Mouse (Mus musculus): ENCODE measurements around the gene Gm7697.
"Not testable (repeated sequence)": the region's sequence is repeated elsewhere in the genome, so short reads cannot be mapped to it uniquely, and the experiment has no call there.

Gene Gm7697

DNA sequence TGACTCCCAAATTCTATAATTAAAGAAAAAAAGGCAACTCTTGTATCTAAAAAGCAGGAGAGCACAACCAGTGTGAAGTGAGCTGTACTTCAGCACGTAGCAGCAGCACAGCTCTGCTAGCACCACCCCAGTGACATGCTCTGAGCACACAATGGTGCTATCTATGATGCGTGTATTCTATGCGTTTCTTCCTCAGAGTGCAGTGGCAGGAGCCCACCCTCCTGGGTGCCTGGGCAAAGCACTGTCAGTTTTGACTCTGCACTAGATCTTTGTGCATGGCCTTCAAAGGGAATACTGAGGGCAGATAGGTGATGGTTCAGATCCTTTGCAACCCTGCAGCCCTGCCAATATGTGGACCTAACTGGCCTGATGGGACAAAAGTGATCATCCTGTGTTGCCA, at the start of gene Gm7697:
Gene Gm7697 (minus strand): TSS at position 101 of the 400 bp plus-strand sequence.
- DNase-seq (ENCODE audit: low read depth in 2 of 2, low spot score in 2 of 2): not testable (repeated sequence)

- not testable (repeated sequence) for DNase-seq (ENCODE audit: low read depth in 2 of 2, low spot score in 2 of 2)
Measured at GRCm38 (mm10) chr8:69551249-69551648, 28.5 kb upstream of the Gm7697 start.

DNA sequence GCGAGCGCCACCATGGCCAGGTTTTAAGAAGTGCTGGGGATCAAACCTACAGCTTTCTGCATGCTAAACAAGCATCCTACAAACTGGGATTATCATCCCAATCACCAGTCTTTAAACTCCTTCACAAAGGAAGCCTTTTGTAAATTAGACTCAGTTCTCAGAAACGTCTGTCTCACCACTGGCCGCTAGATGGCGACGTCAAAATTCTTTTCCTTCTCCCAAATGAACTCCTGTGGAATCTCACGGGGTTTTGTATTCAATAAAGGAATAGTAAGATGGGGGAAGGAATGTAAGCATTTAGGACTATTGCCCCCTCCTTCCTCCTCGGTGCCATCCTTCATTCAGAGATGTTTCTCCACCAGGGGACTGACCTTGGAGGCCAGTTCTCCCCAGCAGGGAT, 26.8 kb upstream of the Gm7697 start:
- not testable (repeated sequence) for DNase-seq (ENCODE audit: low read depth in 2 of 2, low spot score in 2 of 2)

DNA sequence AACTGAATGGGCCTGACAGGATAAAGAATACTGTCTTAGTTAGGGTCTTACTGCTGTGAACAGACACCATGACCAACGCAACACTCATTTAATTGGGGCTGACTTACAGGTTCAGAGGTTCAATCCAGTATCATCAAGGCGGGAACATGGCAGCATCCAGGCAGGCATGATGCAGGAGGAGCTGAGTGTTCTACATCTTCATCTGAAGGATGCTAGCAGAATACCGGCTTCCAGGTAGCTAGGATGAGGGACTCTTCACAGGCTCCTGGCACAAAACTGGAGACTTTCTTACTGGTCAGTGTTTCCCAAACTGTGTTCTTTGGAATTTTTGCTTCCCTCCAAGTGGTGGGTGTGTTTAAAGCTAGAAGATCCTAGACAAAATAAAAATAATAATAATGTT, 25.3 kb upstream of the Gm7697 start:
- not testable (repeated sequence) for DNase-seq (ENCODE audit: low read depth in 2 of 2, low spot score in 2 of 2)

- DNase-seq (ENCODE audit: low read depth in 2 of 2, low spot score in 2 of 2): not testable (repeated sequence)
Measured at GRCm38 (mm10) chr8:69547208-69547607, 24.4 kb upstream of the Gm7697 start.

- not testable (repeated sequence) for DNase-seq (ENCODE audit: low read depth in 2 of 2, low spot score in 2 of 2)
Measured at GRCm38 (mm10) chr8:69545020-69545419, 22.2 kb upstream of the Gm7697 start.

GRCm38 (mm10) chr8:69544511-69544910, 21.7 kb upstream of the Gm7697 start:
- DNase-seq (ENCODE audit: low read depth in 2 of 2, low spot score in 2 of 2): not testable (repeated sequence)

DNA sequence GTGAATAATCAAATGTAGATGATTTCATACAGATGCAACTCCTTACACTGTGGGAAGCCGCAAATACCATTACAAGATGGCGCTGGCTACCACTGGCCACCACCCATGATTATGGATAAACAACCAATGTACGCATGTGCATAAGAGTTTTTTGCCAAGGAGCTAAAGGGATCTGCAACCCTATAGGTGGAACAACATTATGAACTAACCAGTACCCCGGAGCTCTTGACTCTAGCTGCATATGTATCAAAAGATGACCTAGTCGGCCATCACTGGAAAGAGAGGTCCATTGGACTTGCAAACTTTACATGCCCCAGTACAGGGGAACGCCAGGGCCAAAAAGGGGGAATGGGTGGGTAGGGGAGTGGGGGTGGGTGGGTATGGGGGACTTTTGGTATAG, 21.2 kb upstream of the Gm7697 start:
- not testable (repeated sequence) for DNase-seq (ENCODE audit: low read depth in 2 of 2, low spot score in 2 of 2)

DNA sequence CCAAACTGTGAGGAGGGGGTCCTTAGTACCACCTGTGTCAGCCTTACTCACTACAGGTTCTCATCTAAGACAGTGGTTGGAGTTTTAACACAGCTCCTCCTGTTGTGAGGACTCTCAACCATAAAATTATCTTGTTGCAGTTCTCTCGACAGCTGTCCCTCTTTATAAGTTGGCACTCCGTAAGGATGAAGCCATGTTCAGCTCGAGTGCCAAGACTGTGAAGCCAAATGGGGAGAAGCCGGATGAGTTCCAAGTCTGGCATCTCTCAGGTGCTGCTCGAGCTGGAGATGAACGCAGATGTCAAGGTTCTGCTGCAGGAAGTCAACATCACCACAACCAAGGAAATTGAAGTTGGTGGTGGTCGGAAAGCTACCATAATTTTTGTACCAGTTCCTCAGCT, 18.0 kb upstream of the Gm7697 start:
- DNase-seq (ENCODE audit: low read depth in 2 of 2, low spot score in 2 of 2): not testable (repeated sequence)

DNA sequence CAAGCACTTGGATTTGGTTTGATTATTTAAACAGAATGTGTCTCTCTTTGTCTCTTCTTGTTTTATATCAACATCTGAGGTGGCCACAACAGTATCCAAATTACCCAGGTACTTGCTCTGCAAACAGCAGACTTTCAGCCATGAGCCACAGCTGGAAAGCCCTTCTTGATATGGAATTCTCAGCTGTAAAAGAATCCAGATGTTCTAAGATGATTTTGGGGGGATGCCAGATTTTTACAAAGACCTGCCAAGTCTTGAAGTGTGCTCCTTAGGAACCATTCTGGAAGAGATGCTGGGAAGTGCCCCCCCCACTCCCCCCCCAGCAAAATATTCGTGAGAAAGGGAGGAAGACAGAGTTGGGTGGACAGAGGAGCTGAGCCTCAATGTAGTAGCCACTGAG, 17.6 kb upstream of the Gm7697 start:
- not testable (repeated sequence) for DNase-seq (ENCODE audit: low read depth in 2 of 2, low spot score in 2 of 2)

- DNase-seq (ENCODE audit: low read depth in 2 of 2, low spot score in 2 of 2): not testable (repeated sequence)
Measured at GRCm38 (mm10) chr8:69474946-69475345, 47.8 kb downstream of the Gm7697 start.

DNA sequence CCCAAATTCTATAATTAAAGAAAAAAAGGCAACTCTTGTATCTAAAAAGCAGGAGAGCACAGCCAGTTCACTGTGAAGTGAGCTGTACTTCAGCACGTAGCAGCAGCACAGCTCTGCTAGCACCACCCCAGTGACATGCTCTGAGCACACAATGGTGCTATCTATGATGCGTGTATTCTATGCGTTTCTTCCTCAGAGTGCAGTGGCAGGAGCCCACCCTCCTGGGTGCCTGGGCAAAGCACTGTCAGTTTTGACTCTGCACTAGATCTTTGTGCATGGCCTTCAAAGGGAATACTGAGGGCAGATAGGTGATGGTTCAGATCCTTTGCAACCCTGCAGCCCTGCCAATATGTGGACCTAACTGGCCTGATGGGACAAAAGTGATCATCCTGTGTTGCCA, 69.3 kb downstream of the Gm7697 start, which contains the start of gene Gm9495:
Gene Gm9495 (minus strand): TSS at position 101 of the 400 bp plus-strand sequence.
- DNase-seq (ENCODE audit: low read depth in 2 of 2, low spot score in 2 of 2): not testable (repeated sequence)
